Mouse (Mus musculus) left cerebral cortex, adult 8-10 months (tissue): ENCODE results near the gene H2afz. TPM values are rescaled to one million over a fixed set of nuclear protein-coding genes. Genes with fewer than 3 reads are reported as not detected.
"Not testable (repeated sequence)": the region's sequence is repeated elsewhere in the genome, so short reads cannot be mapped to it uniquely, and the experiment has no call there.

Experiments
- DNase-seq, 2 experiments: peaks; one replicate each; pipeline ENCODE4 v3.0.0; 2022; ENCODE audit warnings: low spot score in 2 of 2
- total RNA-seq, 4 experiments: library from RNA; stranded (reverse); gene quantifications; 2 replicates each; pipeline ENCODE4 v1.2.4; 2022

H2afz gene
- total RNA-seq: 100 to 1,000 TPM; 174 to 188 (median 180) TPM

GRCm38 (mm10) chr3:137864124-137864987 lies at the start of gene H2afz:
Gene H2afz, plus strand, starts transcription at chr3:137864487.
- DNase-seq: peak; percentile 97

- no peak for DNase-seq
Measured at GRCm38 (mm10) chr3:137818713-137819112, 45.6 kb upstream of the H2afz start.

GRCm38 (mm10) chr3:137820688-137821467 lies 43.4 kb upstream of the H2afz start:
- no peak for DNase-seq

- DNase-seq: no peak
Measured at GRCm38 (mm10) chr3:137823317-137823716, 41.0 kb upstream of the H2afz start.

- no peak for DNase-seq
Measured at GRCm38 (mm10) chr3:137827678-137828077, 36.6 kb upstream of the H2afz start.

- DNase-seq: no peak
Measured at GRCm38 (mm10) chr3:137831156-137831555, 33.1 kb upstream of the H2afz start.

GRCm38 (mm10) chr3:137833128-137833527 lies 31.2 kb upstream of the H2afz start:
- DNase-seq: no peak

- DNase-seq: no peak
Measured at GRCm38 (mm10) chr3:137833698-137834097, 30.6 kb upstream of the H2afz start.

GRCm38 (mm10) chr3:137836543-137836942 lies 27.7 kb upstream of the H2afz start:
- no peak for DNase-seq

GRCm38 (mm10) chr3:137838160-137838559 lies 26.1 kb upstream of the H2afz start:
- no peak for DNase-seq

- no peak for DNase-seq
Measured at GRCm38 (mm10) chr3:137842944-137843343, 21.3 kb upstream of the H2afz start.

GRCm38 (mm10) chr3:137844263-137844662 lies 20.0 kb upstream of the H2afz start:
- no peak for DNase-seq

GRCm38 (mm10) chr3:137846552-137846951 lies 17.7 kb upstream of the H2afz start:
- DNase-seq: no peak

GRCm38 (mm10) chr3:137848354-137848753 lies 15.9 kb upstream of the H2afz start:
- DNase-seq: no peak

- DNase-seq: no peak
Measured at GRCm38 (mm10) chr3:137849697-137850096, 14.6 kb upstream of the H2afz start.

- DNase-seq: no peak
Measured at GRCm38 (mm10) chr3:137851196-137851595, 13.1 kb upstream of the H2afz start.

GRCm38 (mm10) chr3:137853011-137853410 lies 11.3 kb upstream of the H2afz start:
- not testable (repeated sequence) for DNase-seq

- no peak for DNase-seq
Measured at GRCm38 (mm10) chr3:137855328-137855727, 9.0 kb upstream of the H2afz start.

GRCm38 (mm10) chr3:137856061-137856460 lies 8.2 kb upstream of the H2afz start:
- no peak for DNase-seq

- no peak for DNase-seq
Measured at GRCm38 (mm10) chr3:137860394-137861170, 3.7 kb upstream of the H2afz start.

GRCm38 (mm10) chr3:137861436-137861835 lies 2.9 kb upstream of the H2afz start:
- no peak for DNase-seq

- no peak for DNase-seq
Measured at GRCm38 (mm10) chr3:137862600-137862999, 1.7 kb upstream of the H2afz start.
